Mouse (Mus musculus): ENCODE measurements around the gene Sox10. TPM values are rescaled to one million over a fixed set of nuclear protein-coding genes. Genes with fewer than 3 reads are reported as not detected.

Gene Sox10
- polyA plus RNA-seq, 1 experiment, result 80.8 TPM

DNA sequence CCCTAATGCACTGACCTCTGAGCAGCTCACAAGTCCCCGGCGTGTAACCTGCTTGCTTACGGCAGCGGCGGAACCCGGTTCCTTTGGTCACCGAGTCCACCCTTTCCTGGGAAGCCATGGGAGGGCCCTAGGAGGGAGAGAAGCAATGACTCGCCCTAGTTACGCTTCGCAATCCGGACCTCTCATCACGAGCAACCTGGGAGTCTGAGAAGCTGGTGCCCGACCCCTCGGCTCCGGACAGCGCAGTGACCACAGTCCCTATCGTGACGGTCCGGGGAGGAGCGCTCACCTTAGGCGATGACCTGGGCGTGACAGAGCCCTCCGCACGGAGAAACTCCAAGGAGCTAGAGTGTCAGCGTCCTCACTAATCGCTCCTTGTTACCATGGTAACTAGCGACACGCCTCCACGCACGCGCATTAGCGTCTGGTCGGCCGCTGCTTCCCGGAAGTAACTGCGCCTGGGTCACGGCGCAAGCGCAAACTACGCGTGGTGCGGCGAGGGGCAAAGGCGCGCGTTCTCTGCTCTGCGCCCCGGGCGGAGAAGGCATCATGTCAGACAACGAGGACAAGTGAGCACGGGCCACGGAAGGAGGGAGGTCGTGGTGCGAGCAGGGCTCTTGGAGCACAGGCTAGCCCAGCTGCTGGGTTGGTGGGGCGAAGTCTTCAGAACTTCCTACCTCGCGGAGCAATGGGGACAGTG lies 24.0 kb downstream of the Sox10 start, which contains the start of the genes Polr2f and 1700088E04Rik:
Gene Polr2f (plus strand): TSS at position 144 of the 700 bp plus-strand sequence.
Gene 1700088E04Rik (minus strand): TSS at position 388 of the 700 bp plus-strand sequence.
- TF ChIP-seq CTCF (IDR thresholded peaks at IDR 0.05; ENCODE audit: borderline replicate concordance, insufficient read depth, low read depth, low read length) (no peak), POLR2A (IDR thresholded peaks at IDR 0.05; ENCODE audit: borderline replicate concordance, insufficient read depth, low read length) (peak; percentile 99)
- no peaks in the 10 kb centered on the region for H3K4me1 ChIP-seq (ENCODE audit: control insufficient read depth, insufficient read depth, low read length)
- DNase-seq, result peak; percentile 93 to 96
- no peak within 1 kb of the TSS for H3K27ac ChIP-seq (ENCODE audit: insufficient read depth, low read length)
- H3K27me3 ChIP-seq (ENCODE audit: control insufficient read depth, insufficient read depth, low read length), result no peaks in the 10 kb centered on the region
- WGBS, result under 1% methylated on average over 57 of the region's 57 CpGs
- peak within 1 kb of the TSS; percentile 92 for H3K4me3 ChIP-seq (replicated peaks; ENCODE audit: insufficient read depth, low read depth, low read length)

DNA sequence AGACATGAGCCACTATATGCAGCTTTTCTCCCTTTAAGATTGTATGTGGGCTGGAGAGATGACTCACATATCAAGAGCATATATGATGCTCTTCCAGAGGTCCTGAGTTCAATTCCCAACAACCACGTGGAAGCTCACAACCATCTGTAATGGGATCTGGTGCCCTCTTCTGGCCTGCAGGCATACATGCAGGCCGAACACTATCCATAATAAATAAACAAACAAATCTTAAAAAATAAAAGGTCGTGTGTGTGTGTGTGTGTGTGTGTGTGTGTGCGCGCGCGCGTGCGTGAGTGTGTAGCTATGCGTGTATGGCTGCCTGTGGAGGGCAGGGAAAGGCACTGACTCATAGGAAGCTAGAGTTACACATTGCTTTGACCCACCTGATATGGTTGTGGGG lies 25.4 kb downstream of the Sox10 start:
- no peak for DNase-seq
- Histone ChIP-seq H3K4me3 (replicated peaks; ENCODE audit: insufficient read depth, low read depth, low read length) (no peak overlapping the region), H3K27ac (ENCODE audit: insufficient read depth, low read length) (no peak overlapping the region), H3K4me1 (ENCODE audit: control insufficient read depth, insufficient read depth, low read length) (no peaks in the 10 kb centered on the region), H3K27me3 (ENCODE audit: control insufficient read depth, insufficient read depth, low read length) (no peaks in the 10 kb centered on the region)
- WGBS, result 56% methylated on average over 10 of the region's 10 CpGs
- TF ChIP-seq CTCF (IDR thresholded peaks at IDR 0.05; ENCODE audit: borderline replicate concordance, insufficient read depth, low read depth, low read length) (peak; percentile 42; the same call in 1 of the 2 replicates), POLR2A (IDR thresholded peaks at IDR 0.05; ENCODE audit: borderline replicate concordance, insufficient read depth, low read length) (no peak)

DNA sequence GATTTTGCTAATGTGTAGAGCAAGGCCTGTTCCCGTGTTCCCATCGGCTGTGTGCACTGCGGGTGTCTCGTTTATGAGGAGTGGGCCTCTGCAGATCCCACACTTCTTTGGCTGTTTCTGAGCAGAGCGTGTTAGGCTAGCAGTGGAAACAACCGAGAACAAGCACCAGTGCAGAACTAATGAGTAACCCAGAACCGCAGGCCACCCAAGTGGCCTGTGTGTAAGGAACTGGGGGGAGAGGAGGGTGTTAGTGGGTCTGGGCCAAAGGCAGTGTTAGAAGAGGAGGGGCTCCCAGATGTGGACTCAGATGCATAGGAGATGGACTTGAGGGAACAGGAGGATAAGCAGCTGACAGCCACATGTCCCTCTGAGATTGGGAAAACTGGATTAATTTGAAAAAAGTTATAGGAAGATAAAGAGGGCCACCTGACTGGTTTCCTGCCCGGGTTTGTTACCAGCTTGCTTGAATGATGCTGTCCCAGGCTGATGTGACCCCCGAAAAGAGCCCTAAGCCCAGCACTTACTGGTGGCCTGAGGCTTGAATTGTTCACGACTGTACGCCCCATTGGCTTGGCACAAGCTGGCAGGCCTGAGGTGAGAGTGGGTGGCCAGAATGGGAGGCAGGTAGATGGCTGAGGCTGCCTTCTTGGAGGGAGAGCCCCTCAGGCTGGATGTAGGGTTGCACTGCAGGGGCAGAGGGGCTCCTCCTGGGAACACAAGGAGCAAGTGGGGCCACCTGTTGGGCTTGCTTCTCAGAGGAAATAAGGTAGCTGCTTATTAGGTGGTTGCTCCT lies 29.1 kb downstream of the Sox10 start:
- no peak for DNase-seq
- WGBS, result 33% methylated on average over 11 of the region's 11 CpGs
- TF ChIP-seq POLR2A (IDR thresholded peaks at IDR 0.05; ENCODE audit: borderline replicate concordance, insufficient read depth, low read length) (no peak), CTCF (IDR thresholded peaks at IDR 0.05; ENCODE audit: borderline replicate concordance, insufficient read depth, low read depth, low read length) (no peak)
- H3K27ac ChIP-seq (ENCODE audit: insufficient read depth, low read length), result no peak overlapping the region
- H3K4me1 ChIP-seq (ENCODE audit: control insufficient read depth, insufficient read depth, low read length), result peaks cover 16% of the 10 kb centered on the region
- no peak overlapping the region for H3K4me3 ChIP-seq (replicated peaks; ENCODE audit: insufficient read depth, low read depth, low read length)
- no peaks in the 10 kb centered on the region for H3K27me3 ChIP-seq (ENCODE audit: control insufficient read depth, insufficient read depth, low read length)

DNA sequence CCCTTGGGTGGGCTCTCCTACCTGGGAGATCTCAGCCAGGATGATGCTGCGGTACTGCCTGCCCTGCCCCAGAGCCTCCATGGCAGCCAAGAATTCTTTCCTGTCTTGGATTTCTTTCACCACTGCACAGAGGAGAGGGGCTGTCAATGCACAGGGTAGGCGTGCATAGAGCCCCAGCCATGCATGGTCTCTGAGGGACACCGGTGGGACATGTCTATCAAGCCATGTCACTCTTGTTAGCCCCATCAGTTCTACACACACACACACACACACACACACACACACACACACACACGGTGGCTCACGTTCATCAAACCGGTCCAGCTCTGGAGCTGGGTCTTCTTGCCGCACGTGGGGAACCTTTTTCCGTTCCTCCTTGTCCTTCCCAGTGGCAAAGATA lies 29.7 kb downstream of the Sox10 start:
- no peak overlapping the region for H3K4me3 ChIP-seq (replicated peaks; ENCODE audit: insufficient read depth, low read depth, low read length)
- peaks cover 21% of the 10 kb centered on the region for H3K4me1 ChIP-seq (ENCODE audit: control insufficient read depth, insufficient read depth, low read length)
- TF ChIP-seq CTCF (IDR thresholded peaks at IDR 0.05; ENCODE audit: borderline replicate concordance, insufficient read depth, low read depth, low read length), result no peak
- TF ChIP-seq POLR2A (IDR thresholded peaks at IDR 0.05; ENCODE audit: borderline replicate concordance, insufficient read depth, low read length), result no peak
- no peak overlapping the region for H3K27ac ChIP-seq (ENCODE audit: insufficient read depth, low read length)
- 67% methylated on average over 9 of the region's 9 CpGs for WGBS
- H3K27me3 ChIP-seq (ENCODE audit: control insufficient read depth, insufficient read depth, low read length), result no peaks in the 10 kb centered on the region
- no peak for DNase-seq

DNA sequence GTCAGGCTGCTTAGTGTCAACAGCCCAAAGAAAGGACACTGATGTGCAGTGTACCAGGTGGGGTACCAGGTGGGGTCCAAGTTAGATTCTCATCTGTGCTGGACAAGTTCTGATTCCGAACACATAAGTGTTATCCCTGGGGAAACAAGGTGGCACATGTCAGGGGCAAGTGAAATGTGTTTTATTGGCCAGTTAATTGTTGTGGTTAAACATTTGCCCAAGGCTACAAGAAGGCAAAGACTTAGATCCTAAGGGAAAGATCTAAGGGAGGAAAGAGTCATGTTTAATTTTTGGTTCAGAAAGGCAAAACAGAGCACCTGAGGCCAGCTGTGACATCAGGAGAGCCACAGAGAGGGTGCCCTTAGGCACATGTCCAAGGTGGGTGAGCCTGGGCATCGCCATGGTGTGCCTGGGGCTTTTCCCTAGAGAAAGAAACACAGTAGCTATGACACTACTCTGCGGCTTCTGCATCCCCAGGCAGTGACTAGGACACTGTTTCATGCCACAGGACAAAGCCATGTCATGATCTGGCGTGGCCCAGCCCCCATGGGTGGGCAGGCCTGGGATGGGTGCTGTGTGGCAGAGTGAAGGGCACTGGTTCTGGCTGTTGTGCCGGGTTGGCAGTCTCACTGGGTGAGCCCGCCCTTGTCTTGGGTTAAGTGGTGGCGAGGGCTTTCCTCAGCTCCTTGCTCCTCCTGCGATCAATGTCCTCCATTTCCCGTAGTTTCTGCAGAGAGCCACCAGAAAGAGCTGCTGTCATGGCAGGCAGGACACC lies 30.4 kb downstream of the Sox10 start:
- no peaks in the 10 kb centered on the region for H3K27me3 ChIP-seq (ENCODE audit: control insufficient read depth, insufficient read depth, low read length)
- peaks cover 21% of the 10 kb centered on the region for H3K4me1 ChIP-seq (ENCODE audit: control insufficient read depth, insufficient read depth, low read length)
- H3K4me3 ChIP-seq (replicated peaks; ENCODE audit: insufficient read depth, low read depth, low read length), result no peak overlapping the region
- H3K27ac ChIP-seq (ENCODE audit: insufficient read depth, low read length), result no peak overlapping the region
- no peak for TF ChIP-seq POLR2A (IDR thresholded peaks at IDR 0.05; ENCODE audit: borderline replicate concordance, insufficient read depth, low read length)
- TF ChIP-seq CTCF (IDR thresholded peaks at IDR 0.05; ENCODE audit: borderline replicate concordance, insufficient read depth, low read depth, low read length), result no peak
- no peak for DNase-seq
- WGBS, result 78% methylated on average over 9 of the region's 9 CpGs

DNA sequence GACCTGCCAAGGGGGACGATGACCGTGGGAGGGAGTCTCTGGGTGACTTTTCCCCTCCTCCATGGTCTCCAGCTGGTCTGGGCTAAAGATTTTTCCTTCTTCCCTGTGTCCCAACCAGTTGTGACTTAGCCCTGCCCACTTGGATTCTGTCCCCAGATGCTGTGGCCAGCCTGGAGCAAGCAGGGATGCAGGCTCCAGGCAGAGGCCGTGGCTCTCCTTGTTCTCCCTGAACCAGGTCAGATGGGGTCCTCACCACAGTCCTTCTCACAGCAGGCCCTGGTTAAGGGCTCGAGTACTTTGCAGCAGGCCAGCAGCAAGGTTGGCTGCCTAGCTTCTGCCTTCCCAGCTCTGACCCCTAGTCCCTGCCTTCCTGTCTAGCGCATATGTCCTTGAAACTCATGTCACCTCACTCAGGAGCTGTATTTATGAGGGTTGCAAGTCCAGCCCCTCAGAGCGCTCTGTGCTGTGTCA lies 31.8 kb downstream of the Sox10 start:
- Histone ChIP-seq H3K27ac (ENCODE audit: insufficient read depth, low read length) (no peak overlapping the region), H3K4me1 (ENCODE audit: control insufficient read depth, insufficient read depth, low read length) (peaks cover 21% of the 10 kb centered on the region), H3K27me3 (ENCODE audit: control insufficient read depth, insufficient read depth, low read length) (no peaks in the 10 kb centered on the region), H3K4me3 (replicated peaks; ENCODE audit: insufficient read depth, low read depth, low read length) (no peak overlapping the region)
- 78% methylated on average over 6 of the region's 6 CpGs for WGBS
- no peak for TF ChIP-seq POLR2A (IDR thresholded peaks at IDR 0.05; ENCODE audit: borderline replicate concordance, insufficient read depth, low read length)
- TF ChIP-seq CTCF (IDR thresholded peaks at IDR 0.05; ENCODE audit: borderline replicate concordance, insufficient read depth, low read depth, low read length), result no peak
- DNase-seq, result no peak

DNA sequence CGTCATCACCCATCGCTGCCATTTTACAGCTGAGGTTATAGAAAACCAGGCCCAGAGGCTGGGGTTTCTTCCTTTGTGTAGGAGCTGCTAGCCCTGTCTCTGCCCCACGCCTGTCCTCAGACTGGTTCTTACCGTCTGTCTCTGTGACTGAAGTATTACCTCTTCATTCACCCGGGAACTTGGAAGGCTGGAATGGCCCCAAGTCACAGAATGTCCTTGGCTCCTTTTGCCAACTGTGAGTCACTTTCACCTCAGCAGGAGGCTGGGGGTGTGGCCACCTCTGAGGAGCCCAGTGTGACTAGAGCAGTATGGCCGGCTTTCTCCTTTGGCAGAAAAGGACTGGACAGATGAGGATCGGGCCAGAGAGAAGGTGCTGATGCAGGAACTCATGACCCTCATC lies 33.6 kb downstream of the Sox10 start:
- WGBS, result 15% methylated on average over 7 of the region's 7 CpGs
- H3K27me3 ChIP-seq (ENCODE audit: control insufficient read depth, insufficient read depth, low read length), result no peaks in the 10 kb centered on the region
- peak; percentile 93 for DNase-seq
- peaks cover 21% of the 10 kb centered on the region for H3K4me1 ChIP-seq (ENCODE audit: control insufficient read depth, insufficient read depth, low read length)
- H3K4me3 ChIP-seq (replicated peaks; ENCODE audit: insufficient read depth, low read depth, low read length), result peak overlapping the region; percentile 31
- peak; percentile 26; the same call in 1 of the 2 replicates for TF ChIP-seq POLR2A (IDR thresholded peaks at IDR 0.05; ENCODE audit: borderline replicate concordance, insufficient read depth, low read length)
- no peak for TF ChIP-seq CTCF (IDR thresholded peaks at IDR 0.05; ENCODE audit: borderline replicate concordance, insufficient read depth, low read depth, low read length)
- peak overlapping the region; percentile 69 for H3K27ac ChIP-seq (ENCODE audit: insufficient read depth, low read length)

Data from cerebellum, adult 2 months (tissue).